Mouse (Mus musculus): ENCODE measurements around the gene Kirrel3. TPM values are rescaled to one million over a fixed set of nuclear protein-coding genes. Genes with fewer than 3 reads are reported as not detected.

The Kirrel3 gene
- polyA plus RNA-seq, 1 experiment from 2014 or later = 3.5 TPM

DNA sequence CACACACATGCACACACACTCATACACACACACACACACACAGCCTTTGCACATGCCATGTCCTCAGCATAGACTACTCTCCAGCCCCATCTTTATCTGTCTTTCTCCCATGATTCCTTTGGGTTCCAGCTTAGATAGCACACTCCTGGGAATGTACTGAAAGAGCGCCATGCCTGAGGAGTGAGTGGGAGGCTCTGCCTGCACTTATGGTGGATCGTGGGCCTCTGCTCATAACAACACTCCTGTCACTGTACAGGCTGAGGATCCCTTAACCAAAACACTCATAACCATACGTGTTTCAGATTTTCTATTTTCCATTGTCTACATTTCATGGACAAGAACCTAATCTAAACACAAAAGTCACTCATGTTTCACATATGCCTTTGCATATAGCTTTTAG, 398.6 kb downstream of the Kirrel3 start:
- no peak overlapping the region for H3K4me3 ChIP-seq (replicated peaks)
- H3K27me3 ChIP-seq (replicated peaks) = no peaks in the 10 kb centered on the region
- ATAC-seq (ENCODE audit: insufficient read depth, low FRiP score, low read depth) = no peak
- 74% methylated on average over 3 of the region's 3 CpGs for WGBS
- H3K36me3 ChIP-seq = no peaks in the 10 kb centered on the region
- no peak overlapping the region for H3K9ac ChIP-seq
- H3K27ac ChIP-seq = no peak overlapping the region
- H3K4me2 ChIP-seq = no peak overlapping the region
- no peaks in the 10 kb centered on the region for H3K9me3 ChIP-seq
- H3K4me1 ChIP-seq = no peaks in the 10 kb centered on the region

DNA sequence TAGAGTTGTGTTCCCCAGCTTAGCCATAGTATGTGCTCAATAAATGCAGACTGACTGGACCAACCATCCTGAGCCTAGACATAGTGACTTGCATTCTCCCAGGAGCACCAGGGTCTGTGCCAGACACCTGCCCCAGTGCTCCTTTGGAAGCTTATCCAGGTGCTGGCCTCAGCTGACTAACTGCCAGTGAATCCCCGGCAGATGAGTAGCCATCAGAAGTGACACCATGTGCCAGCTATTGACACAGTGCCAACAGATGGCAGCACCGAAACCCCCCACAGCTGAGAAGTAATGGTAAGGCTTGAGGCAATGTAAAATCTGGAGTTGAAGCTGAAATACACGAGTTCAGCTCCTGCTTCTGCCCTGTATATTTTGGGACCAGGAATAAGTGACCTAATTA, 399.2 kb downstream of the Kirrel3 start:
- ATAC-seq (ENCODE audit: insufficient read depth, low FRiP score, low read depth) = no peak
- Histone ChIP-seq H3K9me3 (no peaks in the 10 kb centered on the region), H3K9ac (no peak overlapping the region), H3K4me2 (no peak overlapping the region), H3K36me3 (no peaks in the 10 kb centered on the region), H3K27ac (no peak overlapping the region), H3K27me3 (replicated peaks) (no peaks in the 10 kb centered on the region), H3K4me3 (replicated peaks) (no peak overlapping the region), H3K4me1 (no peaks in the 10 kb centered on the region)
- WGBS = 75% methylated on average over 3 of the region's 3 CpGs

DNA sequence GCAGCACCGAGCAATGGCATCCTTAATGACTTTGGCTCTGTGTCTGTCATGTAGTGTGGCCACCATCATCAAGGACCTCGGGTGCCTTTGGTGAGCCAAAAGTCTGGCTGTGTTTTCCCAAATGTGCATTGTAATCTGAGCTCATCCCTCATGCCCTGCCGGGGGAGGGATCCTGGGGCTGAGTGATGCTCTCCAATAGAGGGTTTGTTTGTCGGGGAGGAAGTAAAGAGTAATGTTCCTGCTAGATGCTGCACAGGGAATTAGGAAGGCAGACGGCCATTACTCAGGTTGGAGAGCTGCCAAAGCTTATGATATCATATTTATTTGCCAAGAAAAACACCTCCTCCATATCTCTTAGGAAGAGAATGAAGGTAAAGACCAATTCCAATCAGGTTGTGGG, 401.1 kb downstream of the Kirrel3 start:
- Histone ChIP-seq H3K4me3 (replicated peaks) (no peak overlapping the region), H3K4me2 (no peak overlapping the region), H3K9me3 (no peaks in the 10 kb centered on the region), H3K4me1 (no peaks in the 10 kb centered on the region), H3K27ac (no peak overlapping the region), H3K27me3 (replicated peaks) (no peaks in the 10 kb centered on the region), H3K9ac (no peak overlapping the region), H3K36me3 (no peaks in the 10 kb centered on the region)
- no peak for ATAC-seq (ENCODE audit: insufficient read depth, low FRiP score, low read depth)
- 36% methylated on average over 5 of the region's 5 CpGs for WGBS

GRCm38 (mm10) chr9:34887196-34887595, 401.5 kb downstream of the Kirrel3 start:
- Histone ChIP-seq H3K27ac (no peak overlapping the region), H3K36me3 (no peaks in the 10 kb centered on the region), H3K4me2 (no peak overlapping the region), H3K4me1 (no peaks in the 10 kb centered on the region), H3K4me3 (replicated peaks) (no peak overlapping the region), H3K9me3 (no peaks in the 10 kb centered on the region), H3K9ac (no peak overlapping the region), H3K27me3 (replicated peaks) (no peaks in the 10 kb centered on the region)
- 28% methylated on average over 2 of the region's 2 CpGs for WGBS
- ATAC-seq (ENCODE audit: insufficient read depth, low FRiP score, low read depth) = no peak

GRCm38 (mm10) chr9:34888298-34888697, 402.6 kb downstream of the Kirrel3 start:
- no peak overlapping the region for H3K9ac ChIP-seq
- 79% methylated on average over 2 of the region's 2 CpGs for WGBS
- no peaks in the 10 kb centered on the region for H3K27me3 ChIP-seq (replicated peaks)
- ATAC-seq (ENCODE audit: insufficient read depth, low FRiP score, low read depth) = no peak
- no peaks in the 10 kb centered on the region for H3K36me3 ChIP-seq
- H3K4me1 ChIP-seq = no peaks in the 10 kb centered on the region
- H3K4me2 ChIP-seq = no peak overlapping the region
- no peak overlapping the region for H3K4me3 ChIP-seq (replicated peaks)
- no peak overlapping the region for H3K27ac ChIP-seq
- H3K9me3 ChIP-seq = no peaks in the 10 kb centered on the region

- WGBS = 80% methylated on average over 4 of the region's 4 CpGs
Measured at GRCm38 (mm10) chr9:34901216-34901615, 415.5 kb downstream of the Kirrel3 start.

GRCm38 (mm10) chr9:34901888-34902287, 416.2 kb downstream of the Kirrel3 start:
- no peaks in the 10 kb centered on the region for H3K36me3 ChIP-seq
- no peak for ATAC-seq (ENCODE audit: insufficient read depth, low FRiP score, low read depth)
- H3K4me1 ChIP-seq = no peaks in the 10 kb centered on the region
- no peak overlapping the region for H3K9ac ChIP-seq
- H3K27me3 ChIP-seq (replicated peaks) = no peaks in the 10 kb centered on the region
- H3K27ac ChIP-seq = no peak overlapping the region
- no peaks in the 10 kb centered on the region for H3K9me3 ChIP-seq
- H3K4me3 ChIP-seq (replicated peaks) = no peak overlapping the region
- 67% methylated on average over 2 of the region's 2 CpGs for WGBS
- no peak overlapping the region for H3K4me2 ChIP-seq

More at GRCm38 (mm10) chr9:34901216-34901615, 415.5 kb downstream of the Kirrel3 start:
- Histone ChIP-seq H3K4me2 (no peak overlapping the region), H3K9ac (no peak overlapping the region), H3K4me3 (replicated peaks) (no peak overlapping the region), H3K36me3 (no peaks in the 10 kb centered on the region), H3K27ac (no peak overlapping the region), H3K4me1 (no peaks in the 10 kb centered on the region), H3K27me3 (replicated peaks) (no peaks in the 10 kb centered on the region), H3K9me3 (no peaks in the 10 kb centered on the region)
- no peak for ATAC-seq (ENCODE audit: insufficient read depth, low FRiP score, low read depth)

- H3K27ac ChIP-seq = no peak overlapping the region
- WGBS = 81% methylated on average over 6 of the region's 6 CpGs
- H3K9me3 ChIP-seq = no peaks in the 10 kb centered on the region
- no peak overlapping the region for H3K4me2 ChIP-seq
- ATAC-seq (ENCODE audit: insufficient read depth, low FRiP score, low read depth) = no peak
- no peaks in the 10 kb centered on the region for H3K36me3 ChIP-seq
- no peak overlapping the region for H3K9ac ChIP-seq
- H3K4me1 ChIP-seq = no peaks in the 10 kb centered on the region
- no peaks in the 10 kb centered on the region for H3K27me3 ChIP-seq (replicated peaks)
- no peak overlapping the region for H3K4me3 ChIP-seq (replicated peaks)
Measured at GRCm38 (mm10) chr9:34905164-34905563, 419.5 kb downstream of the Kirrel3 start.

DNA sequence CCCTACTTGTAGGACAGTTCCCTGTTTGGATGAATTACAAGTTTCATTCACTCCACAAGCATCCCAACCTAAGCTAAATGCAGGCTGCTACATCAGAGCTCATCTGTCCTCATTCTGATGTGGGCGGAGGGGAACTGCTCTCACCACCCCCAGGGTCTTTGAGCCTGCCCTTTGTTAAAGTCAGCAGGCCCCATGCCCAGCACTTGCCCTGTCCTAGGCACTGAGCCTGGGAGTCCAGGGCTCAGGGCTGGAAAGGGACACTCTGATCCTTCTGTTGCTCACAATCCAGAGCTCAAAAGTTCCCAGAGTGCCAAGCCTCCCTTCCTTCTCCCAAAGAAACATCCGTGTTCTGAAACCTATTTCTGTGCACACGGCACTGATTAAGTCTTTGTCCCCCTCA, 422.3 kb downstream of the Kirrel3 start:
- Histone ChIP-seq H3K4me2 (no peak overlapping the region), H3K4me1 (no peaks in the 10 kb centered on the region), H3K9ac (no peak overlapping the region), H3K27ac (no peak overlapping the region), H3K36me3 (no peaks in the 10 kb centered on the region), H3K4me3 (replicated peaks) (no peak overlapping the region), H3K27me3 (replicated peaks) (no peaks in the 10 kb centered on the region), H3K9me3 (no peaks in the 10 kb centered on the region)
- WGBS = 73% methylated on average over 3 of the region's 3 CpGs
- no peak for ATAC-seq (ENCODE audit: insufficient read depth, low FRiP score, low read depth)

- H3K4me2 ChIP-seq = no peak overlapping the region
- no peak overlapping the region for H3K4me3 ChIP-seq (replicated peaks)
- H3K4me1 ChIP-seq = no peaks in the 10 kb centered on the region
- no peaks in the 10 kb centered on the region for H3K36me3 ChIP-seq
- H3K27ac ChIP-seq = no peak overlapping the region
- H3K27me3 ChIP-seq (replicated peaks) = no peaks in the 10 kb centered on the region
- no peak for ATAC-seq (ENCODE audit: insufficient read depth, low FRiP score, low read depth)
- H3K9me3 ChIP-seq = no peaks in the 10 kb centered on the region
- WGBS = 74% methylated on average over 7 of the region's 7 CpGs
- no peak overlapping the region for H3K9ac ChIP-seq
Measured at GRCm38 (mm10) chr9:34911838-34912237, 426.1 kb downstream of the Kirrel3 start.

GRCm38 (mm10) chr9:34912273-34912972, 426.7 kb downstream of the Kirrel3 start:
- H3K9me3 ChIP-seq = no peaks in the 10 kb centered on the region
- H3K4me3 ChIP-seq (replicated peaks) = no peak overlapping the region
- no peak overlapping the region for H3K4me2 ChIP-seq
- no peak for ATAC-seq (ENCODE audit: insufficient read depth, low FRiP score, low read depth)
- no peaks in the 10 kb centered on the region for H3K36me3 ChIP-seq
- H3K27ac ChIP-seq = no peak overlapping the region
- H3K9ac ChIP-seq = no peak overlapping the region
- no peaks in the 10 kb centered on the region for H3K27me3 ChIP-seq (replicated peaks)
- H3K4me1 ChIP-seq = no peaks in the 10 kb centered on the region
- 75% methylated on average over 2 of the region's 2 CpGs for WGBS

DNA sequence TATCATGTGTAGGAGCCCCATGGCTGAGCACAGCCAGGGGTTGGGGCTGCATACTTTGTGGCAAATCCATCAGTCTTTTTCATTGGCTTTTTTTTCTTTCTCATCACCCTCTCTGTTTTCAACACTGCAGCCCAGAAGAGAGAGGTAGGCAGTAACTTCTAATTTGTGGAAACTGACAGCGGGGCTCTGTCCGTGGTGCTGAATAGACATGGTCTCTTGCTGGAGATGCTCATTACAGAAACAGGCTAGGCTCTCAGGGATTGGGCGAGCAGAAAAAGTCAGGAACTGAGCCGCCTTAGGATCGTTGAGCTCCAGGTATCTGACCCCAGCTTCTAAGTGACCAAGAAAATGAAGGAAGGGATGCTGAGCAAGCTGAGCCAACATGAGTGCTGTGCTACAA, 427.3 kb downstream of the Kirrel3 start:
- H3K27ac ChIP-seq = no peak overlapping the region
- H3K4me2 ChIP-seq = no peak overlapping the region
- no peaks in the 10 kb centered on the region for H3K36me3 ChIP-seq
- H3K9me3 ChIP-seq = no peaks in the 10 kb centered on the region
- ATAC-seq (ENCODE audit: insufficient read depth, low FRiP score, low read depth) = no peak
- H3K4me1 ChIP-seq = no peaks in the 10 kb centered on the region
- WGBS = 5% methylated on average over 5 of the region's 5 CpGs
- H3K4me3 ChIP-seq (replicated peaks) = no peak overlapping the region
- H3K9ac ChIP-seq = no peak overlapping the region
- H3K27me3 ChIP-seq (replicated peaks) = no peaks in the 10 kb centered on the region

DNA sequence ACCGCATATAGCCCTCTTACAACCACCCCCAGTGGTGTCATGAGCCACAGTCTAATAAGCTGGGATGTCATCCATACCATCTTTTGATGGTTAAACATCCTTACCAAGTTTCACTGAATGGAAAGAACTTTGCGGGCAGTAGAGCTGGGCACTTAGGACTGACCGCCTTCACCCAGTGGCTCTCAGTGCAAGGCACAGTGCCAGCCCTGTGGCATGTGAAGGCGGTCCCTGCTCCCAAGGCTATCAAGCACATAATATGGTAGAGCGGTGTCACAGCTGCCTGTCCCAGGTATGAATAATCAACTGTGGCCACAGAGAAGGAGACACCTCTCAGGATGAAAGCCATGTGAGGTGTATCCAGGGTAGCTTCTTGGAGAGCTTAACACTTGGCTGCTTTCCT, 433.3 kb downstream of the Kirrel3 start:
- Histone ChIP-seq H3K36me3 (no peaks in the 10 kb centered on the region), H3K27me3 (replicated peaks) (no peaks in the 10 kb centered on the region), H3K4me1 (no peaks in the 10 kb centered on the region), H3K4me3 (replicated peaks) (no peak overlapping the region), H3K4me2 (no peak overlapping the region), H3K9me3 (no peaks in the 10 kb centered on the region), H3K9ac (no peak overlapping the region), H3K27ac (no peak overlapping the region)
- ATAC-seq (ENCODE audit: insufficient read depth, low FRiP score, low read depth) = no peak
- 94% methylated on average over 5 of the region's 5 CpGs for WGBS

All from stomach, embryonic 15.5 days (tissue).